Mouse (Mus musculus) limb, embryonic 14.5 days (tissue): ENCODE data around the gene Hoxd9. TPM values are rescaled to one million over a fixed set of nuclear protein-coding genes. Genes with fewer than 3 reads are reported as not detected.

ENCODE experiments used
- ATAC-seq: fragments of 200-750 bp; cut with Nextera tagmentation; 2 replicates; pipeline ENCODE4 v1.8.0; 2017; ENCODE audit warnings: low read depth, moderate number of reproducible peaks, moderate TSS enrichment; ENCODE audit not compliant: low FRiP score
- DNase-seq: peaks from one replicate; pipeline ENCODE4 v3.0.0-alpha.2; 2015; ENCODE audit warnings: low spot score
- H3K27ac ChIP-seq: fragments of 300-500 bp; sonication (generic); replicated peaks from 2 replicates; pipeline ENCODE4 v1.5.1; 2014; ENCODE audit warnings: low read depth, mild to moderate bottlenecking, low read length, moderate library complexity, mixed read lengths
- H3K27me3 ChIP-seq: fragments of 300-500 bp; sonication (generic); 2 replicates; pipeline ENCODE4 v1.6.1; 2014; ENCODE audit warnings: low read length, mixed read lengths; ENCODE audit not compliant: control insufficient read depth, insufficient read depth
- H3K36me3 ChIP-seq: fragments of 300-500 bp; sonication (generic); 2 replicates; pipeline ENCODE4 v1.6.1; 2014; ENCODE audit warnings: mild to moderate bottlenecking, low read length, moderate library complexity, mixed read lengths; ENCODE audit not compliant: control insufficient read depth, insufficient read depth
- H3K4me1 ChIP-seq: fragments of 300-500 bp; sonication (generic); 2 replicates; pipeline ENCODE4 v1.6.1; 2014; ENCODE audit warnings: antibody characterized with exemption, low read length, mixed read lengths; ENCODE audit not compliant: control insufficient read depth, insufficient read depth
- H3K4me2 ChIP-seq: fragments of 300-500 bp; sonication (generic); replicated peaks from 2 replicates; pipeline ENCODE4 v1.6.1; 2014; ENCODE audit warnings: low read depth, mild to moderate bottlenecking, low read length, moderate library complexity; ENCODE audit not compliant: severe bottlenecking
- H3K4me3 ChIP-seq: fragments of 300-500 bp; sonication (generic); replicated peaks from 2 replicates; pipeline ENCODE4 v1.5.1; 2014; ENCODE audit warnings: low read length
- H3K9ac ChIP-seq: fragments of 300-500 bp; sonication (generic); 2 replicates; pipeline ENCODE4 v1.6.1; 2014; ENCODE audit warnings: mild to moderate bottlenecking, low read depth, low read length, moderate library complexity; ENCODE audit not compliant: severe bottlenecking
- H3K9me3 ChIP-seq: fragments of 300-500 bp; sonication (generic); 2 replicates; pipeline ENCODE4 v1.6.1; 2016; ENCODE audit warnings: low read length; ENCODE audit not compliant: control insufficient read depth
- POLR2A ChIP-seq: fragments of 200-500 bp; IDR thresholded peaks from 2 replicates; pipeline ENCODE4 v1.8.0; 2012; ENCODE audit warnings: inconsistent platforms, mild to moderate bottlenecking, moderate library complexity, borderline replicate concordance; ENCODE audit not compliant: insufficient read depth, insufficient read length; ENCODE audit errors: extremely low read depth
- WGBS: fragments of 180-500 bp; shearing (Covaris S2); extraction: QIAGEN DNeasy Blood & Tissue Kit; methylation state at CpG from one replicate; pipeline ENCODE4 v1.1.7; 2014; 5-methylcytosine and 5-hydroxymethylcytosine counted together
- polyA plus RNA-seq, 2 experiments: library from polyadenylated mRNA; depleted of rRNA in 1 of 2; stranded (reverse) in 1 of 2; unstranded in 1 of 2; fragments of >200 nt; fragmentation: Nextera tagmentation in 1 of 2; extraction: Ambion mirVana in 1 of 2; gene quantifications; 2 replicates each; pipeline versions ENCODE4 v1.2.1 to v1.2.3; 2012 to 2014

Gene Hoxd9
- polyA plus RNA-seq, 2 experiments, result 8.7 to 19.6 TPM

DNA sequence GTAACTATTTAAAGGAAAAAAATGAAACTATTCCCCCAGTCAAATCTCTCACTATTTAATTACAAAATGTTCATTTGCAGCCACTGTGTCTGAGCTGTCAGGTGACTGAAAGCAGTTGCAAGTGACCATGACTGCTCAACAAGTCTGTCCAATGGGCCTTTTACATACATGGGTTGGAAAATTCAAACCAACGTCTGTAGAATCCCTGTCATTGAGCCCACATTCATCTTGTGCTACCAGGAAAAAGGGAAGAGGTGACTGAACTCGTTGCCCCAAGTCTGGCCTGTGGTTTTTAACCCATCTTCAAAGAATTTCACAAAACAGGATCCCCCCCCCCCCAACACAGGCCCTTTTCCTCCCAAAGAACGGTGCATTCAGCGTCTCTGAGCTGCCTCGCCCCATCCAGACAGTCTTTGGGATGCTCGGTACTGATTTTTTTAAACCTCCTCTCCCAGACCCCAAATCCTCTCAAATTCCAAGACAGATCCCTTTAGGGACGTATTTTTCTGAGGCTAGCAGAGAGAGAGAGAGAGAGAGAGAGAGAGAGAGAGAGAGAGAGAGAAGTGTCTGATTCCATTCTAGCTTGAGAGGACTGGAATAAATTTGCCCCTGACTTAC is 1.6 kb upstream of the Hoxd9 start:
- H3K4me2 ChIP-seq, result peak overlapping the region; percentile 96
- TF ChIP-seq POLR2A, result no peak
- H3K27ac ChIP-seq, result peak overlapping the region; percentile 89
- ATAC-seq, result no peak
- H3K4me1 ChIP-seq, result peaks cover 46% of the 10 kb centered on the region
- H3K9me3 ChIP-seq, result no peaks in the 10 kb centered on the region
- H3K4me3 ChIP-seq, result peak overlapping the region; percentile 55; the same call in 1 of the 2 replicates
- H3K27me3 ChIP-seq, result peaks cover 51% of the 10 kb centered on the region
- peaks cover 20% of the 10 kb centered on the region for H3K36me3 ChIP-seq
- WGBS, result 26% methylated on average over 7 of the region's 7 CpGs
- peak overlapping the region; percentile 86 for H3K9ac ChIP-seq
- DNase-seq, result no peak

DNA sequence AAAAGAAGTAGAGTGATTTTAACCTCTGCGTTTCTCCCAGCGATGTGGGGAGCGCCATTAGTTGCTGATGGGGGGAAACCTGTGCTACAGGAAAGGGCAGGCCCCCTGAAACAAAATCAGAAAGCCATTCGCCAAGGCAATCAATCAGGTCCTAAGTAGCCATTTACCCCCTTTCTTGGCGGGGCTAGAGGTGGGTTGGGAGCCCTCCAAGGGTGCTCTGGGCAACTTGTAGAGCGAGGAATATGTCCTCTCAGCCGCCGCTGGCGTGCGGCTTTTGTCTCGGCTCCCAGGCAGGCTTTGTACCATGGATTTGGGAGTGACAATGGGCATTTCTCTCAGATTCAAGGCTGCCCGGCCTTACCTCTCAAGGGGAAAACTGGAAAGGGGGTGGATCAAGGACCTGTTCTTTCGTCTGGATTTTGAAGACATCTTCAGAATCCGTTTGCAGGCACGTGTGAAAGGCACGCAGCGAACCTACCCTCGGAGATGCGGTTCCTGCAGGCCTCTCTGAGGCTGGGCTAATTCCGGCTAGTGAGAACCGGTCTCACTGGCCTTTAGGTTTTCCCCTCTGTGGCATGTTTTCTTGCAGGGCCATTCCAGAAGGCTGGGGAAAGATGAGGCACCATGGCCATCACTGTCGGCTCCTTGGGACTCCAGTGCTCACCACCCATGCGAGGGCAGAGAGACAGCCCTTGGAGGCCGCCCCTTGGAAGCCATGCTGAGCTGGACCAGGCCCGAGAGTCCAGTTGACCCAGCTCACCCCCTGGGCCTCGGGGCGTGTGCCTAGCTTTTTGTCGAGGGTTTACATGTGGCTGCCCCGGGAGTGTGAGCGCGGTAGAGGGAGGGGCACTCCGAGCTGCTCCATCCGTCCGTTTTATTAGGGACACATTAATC is 838 bp upstream of the Hoxd9 start:
- H3K27ac ChIP-seq, result peak overlapping the region; percentile 89
- peak; percentile 12; the same call in 1 of the 2 replicates for ATAC-seq
- peaks cover 43% of the 10 kb centered on the region for H3K4me1 ChIP-seq
- H3K4me2 ChIP-seq, result peak overlapping the region; percentile 96
- no peak for DNase-seq
- peak overlapping the region; percentile 86 for H3K9ac ChIP-seq
- peaks cover 20% of the 10 kb centered on the region for H3K36me3 ChIP-seq
- no peaks in the 10 kb centered on the region for H3K9me3 ChIP-seq
- WGBS, result 9% methylated on average over 34 of the region's 34 CpGs
- H3K27me3 ChIP-seq, result peaks cover 52% of the 10 kb centered on the region
- H3K4me3 ChIP-seq, result peak overlapping the region; percentile 55
- no peak for TF ChIP-seq POLR2A

DNA sequence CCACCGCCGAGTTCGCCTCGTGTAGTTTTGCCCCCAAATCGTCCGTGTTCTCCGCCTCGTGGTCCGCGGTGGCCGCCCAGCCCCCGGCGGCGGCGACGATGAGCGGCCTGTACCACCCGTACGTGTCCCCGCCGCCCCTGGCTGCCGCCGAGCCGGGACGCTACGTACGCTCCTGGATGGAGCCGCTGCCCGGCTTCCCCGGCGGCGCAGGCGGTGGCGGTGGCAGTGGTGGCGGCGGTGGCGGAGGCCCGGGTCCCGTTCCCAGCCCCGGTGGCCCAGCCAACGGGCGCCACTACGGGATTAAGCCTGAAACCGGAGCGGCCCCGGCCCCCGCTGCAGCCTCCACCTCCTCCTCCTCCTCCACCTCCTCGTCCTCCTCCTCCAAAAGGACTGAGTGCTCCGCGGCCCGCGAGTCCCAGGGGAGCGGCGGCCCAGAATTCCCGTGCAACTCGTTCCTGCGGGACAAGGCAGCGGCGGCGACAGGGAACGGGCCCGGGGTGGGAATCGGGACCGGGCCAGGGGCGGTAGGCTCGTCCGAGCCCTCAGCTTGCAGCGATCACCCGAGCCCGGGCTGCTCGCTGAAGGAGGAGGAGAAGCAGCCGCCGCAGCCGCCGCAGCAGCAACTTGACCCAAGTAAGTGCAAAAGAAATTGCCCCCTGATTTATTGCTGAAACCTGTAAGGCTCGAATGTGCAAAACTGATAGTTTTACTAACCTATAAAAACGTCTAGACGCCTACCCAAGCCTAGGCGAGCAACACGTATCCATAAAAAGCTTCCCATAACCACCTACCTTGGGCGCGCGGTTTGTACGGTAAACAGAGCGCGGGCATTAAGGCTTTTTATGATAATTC is 900 bp downstream of the Hoxd9 start:
- ATAC-seq (peak; percentile 20; the same call in 1 of the 2 replicates), DNase-seq (no peak)
- Histone ChIP-seq H3K36me3 (peaks cover 6% of the 10 kb centered on the region), H3K27ac (peak overlapping the region; percentile 89), H3K4me2 (peak overlapping the region; percentile 96), H3K9me3 (no peaks in the 10 kb centered on the region), H3K4me1 (peaks cover 29% of the 10 kb centered on the region), H3K27me3 (peaks cover 62% of the 10 kb centered on the region), H3K4me3 (peak overlapping the region; percentile 55), H3K9ac (peak overlapping the region; percentile 86)
- under 1% methylated on average over 47 of the region's 86 CpGs for WGBS
- no peak for TF ChIP-seq POLR2A

DNA sequence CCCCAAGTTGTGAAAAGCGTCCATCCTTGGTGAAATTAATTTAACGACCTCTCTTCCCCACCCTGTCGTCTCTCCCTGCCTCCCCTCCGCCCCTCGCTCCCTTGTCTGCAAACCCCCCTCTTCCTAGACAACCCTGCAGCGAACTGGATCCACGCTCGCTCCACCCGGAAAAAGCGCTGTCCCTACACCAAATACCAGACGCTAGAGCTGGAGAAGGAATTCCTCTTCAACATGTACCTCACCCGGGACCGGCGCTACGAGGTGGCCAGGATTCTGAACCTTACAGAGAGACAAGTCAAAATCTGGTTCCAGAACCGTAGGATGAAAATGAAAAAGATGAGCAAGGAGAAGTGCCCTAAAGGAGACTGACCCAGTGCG is 1.5 kb downstream of the Hoxd9 start:
- H3K36me3 ChIP-seq, result peaks cover 6% of the 10 kb centered on the region
- H3K27me3 ChIP-seq, result peaks cover 63% of the 10 kb centered on the region
- TF ChIP-seq POLR2A, result no peak
- peak overlapping the region; percentile 86 for H3K9ac ChIP-seq
- WGBS, result 3% methylated on average over 17 of the region's 17 CpGs
- no peaks in the 10 kb centered on the region for H3K9me3 ChIP-seq
- H3K27ac ChIP-seq, result peak overlapping the region; percentile 89
- ATAC-seq (0 out of 2 replicates have a peak, but pooled peaks have one; percentile 7), DNase-seq (no peak)
- peaks cover 29% of the 10 kb centered on the region for H3K4me1 ChIP-seq
- H3K4me2 ChIP-seq, result peak overlapping the region; percentile 96
- H3K4me3 ChIP-seq, result peak overlapping the region; percentile 55
